Mouse (Mus musculus): ENCODE measurements around the gene Myoz1.

The Myoz1 gene

GRCm38 (mm10) chr14:20672990-20673389, 16.6 kb upstream of the Myoz1 start:
- DNase-seq (ENCODE audit: low spot score in 2 of 2), result peak in 1 of 2 experiments; percentile 36

GRCm38 (mm10) chr14:20668154-20668810, 11.9 kb upstream of the Myoz1 start, which contains the start of gene Synpo2l:
TSS of gene Synpo2l (minus strand) at chr14:20668354.
- no peak for DNase-seq (ENCODE audit: low spot score in 2 of 2)

GRCm38 (mm10) chr14:20667469-20667868, 11.1 kb upstream of the Myoz1 start:
- DNase-seq (ENCODE audit: low spot score in 2 of 2), result no peak

- no peak for DNase-seq (ENCODE audit: low spot score in 2 of 2)
Measured at GRCm38 (mm10) chr14:20664436-20664835, 8.1 kb upstream of the Myoz1 start.

GRCm38 (mm10) chr14:20663601-20664000, 7.3 kb upstream of the Myoz1 start:
- no peak for DNase-seq (ENCODE audit: low spot score in 2 of 2)

- no peak for DNase-seq (ENCODE audit: low spot score in 2 of 2)
Measured at GRCm38 (mm10) chr14:20662740-20663139, 6.4 kb upstream of the Myoz1 start.

- DNase-seq (ENCODE audit: low spot score in 2 of 2), result no peak
Measured at GRCm38 (mm10) chr14:20661661-20662331, 5.5 kb upstream of the Myoz1 start.

GRCm38 (mm10) chr14:20660827-20661660, 4.7 kb upstream of the Myoz1 start:
- DNase-seq (ENCODE audit: low spot score in 2 of 2), result peak; percentile 88 to 92

- DNase-seq (ENCODE audit: low spot score in 2 of 2), result no peak
Measured at GRCm38 (mm10) chr14:20659687-20660086, 3.3 kb upstream of the Myoz1 start.

GRCm38 (mm10) chr14:20658902-20659301, 2.6 kb upstream of the Myoz1 start:
- no peak for DNase-seq (ENCODE audit: low spot score in 2 of 2)

GRCm38 (mm10) chr14:20658326-20658725, 2.0 kb upstream of the Myoz1 start:
- DNase-seq (ENCODE audit: low spot score in 2 of 2), result peak in 1 of 2 experiments; percentile 28

GRCm38 (mm10) chr14:20655731-20656130, 609 bp downstream of the Myoz1 start:
- DNase-seq (ENCODE audit: low spot score in 2 of 2), result no peak

- no peak for DNase-seq (ENCODE audit: low spot score in 2 of 2)
Measured at GRCm38 (mm10) chr14:20654690-20655421, 1.5 kb downstream of the Myoz1 start.

GRCm38 (mm10) chr14:20651722-20652256, 4.6 kb downstream of the Myoz1 start:
- DNase-seq (ENCODE audit: low spot score in 2 of 2), result no peak

- DNase-seq (ENCODE audit: low spot score in 2 of 2), result no peak
Measured at GRCm38 (mm10) chr14:20651000-20651399, 5.3 kb downstream of the Myoz1 start.

GRCm38 (mm10) chr14:20646381-20646780, 10.0 kb downstream of the Myoz1 start:
- DNase-seq (ENCODE audit: low spot score in 2 of 2), result no peak

- DNase-seq (ENCODE audit: low spot score in 2 of 2), result no peak
Measured at GRCm38 (mm10) chr14:20645547-20645946, 10.8 kb downstream of the Myoz1 start.

- no peak for DNase-seq (ENCODE audit: low spot score in 2 of 2)
Measured at GRCm38 (mm10) chr14:20641438-20641875, 14.9 kb downstream of the Myoz1 start.

GRCm38 (mm10) chr14:20640644-20641437, 15.5 kb downstream of the Myoz1 start, which contains the start of gene Usp54:
TSS of gene Usp54 (minus strand) at chr14:20641063.
- DNase-seq (ENCODE audit: low spot score in 2 of 2), result peak; percentile 98

- DNase-seq (ENCODE audit: low spot score in 2 of 2), result peak; percentile 67 to 80
Measured at GRCm38 (mm10) chr14:20639918-20640619, 16.3 kb downstream of the Myoz1 start.

Data from spleen, postnatal 36 days (tissue).